Mouse (Mus musculus) erythroblast, embryonic 14.5 days (primary cell): ENCODE data around the gene Ptpn7. TPM values are rescaled to one million over a fixed set of nuclear protein-coding genes. Genes with fewer than 3 reads are reported as not detected.

Experiments used
- H3K27me3 ChIP-seq: 2 replicates; pipeline ENCODE4 v1.6.1; 2012; ENCODE audit warnings: inconsistent platforms; ENCODE audit not compliant: control insufficient read depth
- H3K36me3 ChIP-seq: 2 replicates; pipeline ENCODE4 v1.6.1; 2012; ENCODE audit warnings: mild to moderate bottlenecking, inconsistent platforms; ENCODE audit not compliant: control insufficient read depth
- H3K4me1 ChIP-seq: 2 replicates; pipeline ENCODE4 v1.6.1; 2012; ENCODE audit warnings: inconsistent platforms; ENCODE audit not compliant: control insufficient read depth
- H3K4me3 ChIP-seq: replicated peaks from 2 replicates; pipeline ENCODE3; 2012; ENCODE audit warnings: moderate library complexity, mild to moderate bottlenecking, inconsistent platforms
- H3K9me3 ChIP-seq: 2 replicates; pipeline ENCODE4 v1.6.1; 2012; ENCODE audit warnings: low read length, inconsistent platforms, mixed read lengths; ENCODE audit not compliant: control insufficient read depth
- GATA1 ChIP-seq: IDR thresholded peaks from 2 replicates; pipeline ENCODE4 v1.6.1; 2012; ENCODE audit warnings: low read length, inconsistent platforms, mixed read lengths
- TAL1 ChIP-seq: IDR thresholded peaks from 3 replicates; pipeline ENCODE4 v1.6.1; 2012; ENCODE audit warnings: low read length, inconsistent platforms, mixed read lengths
- polyA plus RNA-seq: library from polyadenylated mRNA; stranded (reverse); fragments of >175 nt; gene quantifications from 2 replicates; pipeline ENCODE4 v1.2.3, GENCODE M21; 2012

Ptpn7 gene
- polyA plus RNA-seq, 1 experiment = 0.67 TPM

DNA sequence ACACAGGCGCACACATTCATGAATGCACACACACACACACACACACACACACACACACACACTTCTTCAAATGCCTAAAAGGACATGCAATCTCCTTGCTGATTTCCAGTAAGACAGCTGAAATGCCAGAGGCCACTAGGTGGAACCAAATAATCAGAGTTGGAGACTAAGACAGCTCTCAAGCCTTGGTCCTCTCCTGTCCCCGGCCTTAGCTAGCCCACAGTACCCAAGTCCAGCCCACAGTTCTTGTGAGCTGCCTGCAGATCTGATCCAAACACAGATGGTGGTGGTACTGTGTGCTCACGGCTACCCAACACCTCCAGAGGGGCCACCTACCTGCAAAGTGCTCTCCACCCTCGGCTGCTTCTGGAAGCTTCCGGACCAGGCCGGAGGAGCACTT is 39.5 kb downstream of the Ptpn7 start:
- no peaks in the 10 kb centered on the region for H3K36me3 ChIP-seq
- no peaks in the 10 kb centered on the region for H3K9me3 ChIP-seq
- no peaks in the 10 kb centered on the region for H3K4me1 ChIP-seq
- TF ChIP-seq TAL1 (no peak), GATA1 (no peak)
- no peak overlapping the region for H3K4me3 ChIP-seq
- peaks cover 2% of the 10 kb centered on the region; the same call in 1 of the 2 replicates for H3K27me3 ChIP-seq

DNA sequence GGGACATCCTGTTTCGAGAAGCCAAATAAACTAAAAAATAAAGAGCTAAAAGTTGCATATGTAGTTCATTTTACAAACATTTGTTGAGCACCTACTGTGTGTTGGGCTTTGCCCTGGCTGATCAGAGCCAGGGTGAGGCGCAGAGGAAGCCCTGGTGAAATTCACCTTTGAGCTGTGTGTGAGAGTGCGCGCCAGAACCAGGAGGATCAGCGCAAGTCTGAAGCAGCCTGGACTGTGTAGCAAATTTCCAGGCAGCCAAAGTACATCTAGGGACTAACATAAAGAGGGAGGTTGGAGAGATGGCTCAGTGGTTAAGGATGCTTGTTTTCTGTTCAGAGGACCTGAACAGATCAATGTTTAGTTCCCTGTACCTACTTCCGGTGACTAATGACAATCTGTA is 40.8 kb downstream of the Ptpn7 start:
- H3K4me1 ChIP-seq = no peaks in the 10 kb centered on the region
- TF ChIP-seq GATA1 (no peak), TAL1 (no peak)
- no peaks in the 10 kb centered on the region for H3K36me3 ChIP-seq
- H3K27me3 ChIP-seq = no peaks in the 10 kb centered on the region
- H3K9me3 ChIP-seq = no peaks in the 10 kb centered on the region
- H3K4me3 ChIP-seq = no peak overlapping the region

DNA sequence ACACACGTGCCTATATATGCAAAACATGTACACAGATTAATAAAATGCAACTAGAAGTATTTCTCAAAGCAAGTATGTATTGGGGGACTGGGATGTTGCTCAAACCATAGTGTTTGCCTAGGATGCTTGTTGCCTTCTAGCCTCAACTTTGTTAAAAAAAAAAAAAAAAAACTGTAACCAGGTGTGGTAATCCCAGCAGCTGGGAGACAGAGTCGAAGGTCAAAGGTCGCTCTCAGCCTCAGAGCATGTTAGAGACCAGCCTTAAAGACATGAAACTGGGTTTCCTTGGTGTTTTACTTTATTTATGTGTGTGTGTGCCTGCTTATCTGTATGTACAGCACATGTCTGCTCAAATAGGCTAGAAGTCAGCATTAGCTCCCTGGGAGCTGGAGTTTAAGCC is 42.7 kb downstream of the Ptpn7 start:
- Histone ChIP-seq H3K4me3 (no peak overlapping the region), H3K27me3 (no peaks in the 10 kb centered on the region), H3K4me1 (no peaks in the 10 kb centered on the region), H3K36me3 (no peaks in the 10 kb centered on the region), H3K9me3 (no peaks in the 10 kb centered on the region)
- TF ChIP-seq TAL1 (no peak), GATA1 (no peak)

DNA sequence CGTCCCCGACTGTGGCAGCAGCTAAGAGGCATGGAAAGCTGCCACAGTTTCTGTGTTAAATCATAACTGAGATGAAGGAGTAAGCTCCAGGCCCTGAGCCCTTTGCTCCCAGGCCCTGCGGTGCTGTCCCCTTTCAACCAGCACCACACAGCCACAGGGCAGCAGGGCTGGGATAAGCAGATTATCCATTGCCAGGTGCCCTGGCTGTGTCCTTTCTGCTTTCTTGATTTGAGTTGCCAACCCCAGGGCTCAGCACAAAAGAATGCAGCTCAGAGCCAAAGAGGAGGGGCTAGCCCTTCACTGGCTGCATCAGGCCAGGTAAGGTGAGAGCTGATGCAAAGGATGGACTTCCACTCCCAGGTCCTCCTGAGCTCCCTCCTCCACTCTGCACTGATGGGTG is 45.2 kb downstream of the Ptpn7 start:
- Histone ChIP-seq H3K9me3 (no peaks in the 10 kb centered on the region), H3K27me3 (no peaks in the 10 kb centered on the region), H3K4me1 (no peaks in the 10 kb centered on the region), H3K4me3 (no peak overlapping the region), H3K36me3 (no peaks in the 10 kb centered on the region)
- TF ChIP-seq TAL1 (no peak), GATA1 (no peak)

DNA sequence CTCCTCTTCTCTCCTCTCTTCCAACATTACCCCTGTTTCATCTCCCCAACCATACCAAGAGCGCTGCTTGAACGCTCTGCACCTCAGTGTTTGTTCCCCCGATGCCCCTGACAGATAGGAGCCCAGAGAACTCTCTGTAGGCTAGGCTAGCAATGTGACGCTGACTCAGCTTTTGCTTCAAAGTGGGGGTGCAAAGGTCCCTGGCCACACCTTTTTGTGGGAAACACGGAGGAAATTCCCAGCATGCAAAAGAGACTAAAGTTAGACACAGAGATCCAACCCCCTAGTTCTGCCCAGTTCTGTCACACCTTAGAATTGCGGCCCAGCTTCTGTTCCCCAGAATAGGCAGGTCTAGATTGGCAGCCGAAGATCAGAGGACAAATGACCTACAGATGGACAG is 46.4 kb downstream of the Ptpn7 start:
- TF ChIP-seq GATA1 = no peak
- no peaks in the 10 kb centered on the region for H3K4me1 ChIP-seq
- no peaks in the 10 kb centered on the region for H3K36me3 ChIP-seq
- H3K9me3 ChIP-seq = no peaks in the 10 kb centered on the region
- no peaks in the 10 kb centered on the region for H3K27me3 ChIP-seq
- H3K4me3 ChIP-seq = no peak overlapping the region

DNA sequence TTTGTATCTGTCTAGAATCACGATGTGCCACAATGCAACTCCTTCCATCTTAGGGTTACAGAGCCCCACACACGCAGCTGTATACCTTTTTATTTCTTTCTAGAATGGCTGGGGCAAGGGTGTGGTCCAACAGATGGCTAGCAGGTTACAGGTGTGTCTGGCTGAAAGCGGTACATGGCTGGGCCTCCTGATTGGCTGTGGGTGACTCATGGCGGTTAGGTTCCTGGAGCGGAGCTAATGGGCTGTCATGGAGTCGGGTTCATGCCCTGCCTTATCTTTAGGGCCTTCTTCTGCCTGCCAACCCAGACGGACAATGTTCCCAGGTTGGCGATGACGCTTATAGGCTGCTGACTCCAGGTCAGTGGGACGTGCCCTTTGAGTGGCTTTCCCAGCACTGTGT is 48.3 kb downstream of the Ptpn7 start:
- 0 out of 2 replicates have a peak, but pooled peaks cover under 1% of the 10 kb centered on the region for H3K27me3 ChIP-seq
- no peak for TF ChIP-seq GATA1
- no peak for TF ChIP-seq TAL1
- no peaks in the 10 kb centered on the region for H3K9me3 ChIP-seq
- H3K4me3 ChIP-seq = no peak overlapping the region
- H3K36me3 ChIP-seq = no peaks in the 10 kb centered on the region
- H3K4me1 ChIP-seq = no peaks in the 10 kb centered on the region

DNA sequence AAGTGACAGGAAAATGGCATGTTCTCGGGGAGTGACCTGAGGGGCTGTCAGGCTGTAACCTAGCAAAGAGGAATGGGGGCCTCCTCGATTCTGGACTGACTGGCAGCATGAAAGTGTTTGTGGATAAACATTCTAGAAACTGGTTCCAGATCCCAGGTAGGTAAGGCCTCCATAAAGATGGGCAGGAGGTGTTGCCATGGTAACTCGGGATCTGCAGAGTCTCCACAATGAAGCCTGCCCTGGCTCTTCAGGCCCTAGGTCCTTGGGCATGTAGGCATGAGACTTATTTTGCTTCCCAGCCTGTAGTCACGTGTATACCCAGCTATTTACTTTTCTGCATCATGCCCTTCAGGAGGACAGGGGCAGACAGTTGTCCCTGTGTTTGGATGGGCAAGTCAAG is 48.8 kb downstream of the Ptpn7 start:
- TF ChIP-seq TAL1 (no peak), GATA1 (no peak)
- H3K4me1 ChIP-seq = no peaks in the 10 kb centered on the region
- H3K4me3 ChIP-seq = no peak overlapping the region
- H3K27me3 ChIP-seq = 0 out of 2 replicates have a peak, but pooled peaks cover 2% of the 10 kb centered on the region
- no peaks in the 10 kb centered on the region for H3K36me3 ChIP-seq
- H3K9me3 ChIP-seq = no peaks in the 10 kb centered on the region

DNA sequence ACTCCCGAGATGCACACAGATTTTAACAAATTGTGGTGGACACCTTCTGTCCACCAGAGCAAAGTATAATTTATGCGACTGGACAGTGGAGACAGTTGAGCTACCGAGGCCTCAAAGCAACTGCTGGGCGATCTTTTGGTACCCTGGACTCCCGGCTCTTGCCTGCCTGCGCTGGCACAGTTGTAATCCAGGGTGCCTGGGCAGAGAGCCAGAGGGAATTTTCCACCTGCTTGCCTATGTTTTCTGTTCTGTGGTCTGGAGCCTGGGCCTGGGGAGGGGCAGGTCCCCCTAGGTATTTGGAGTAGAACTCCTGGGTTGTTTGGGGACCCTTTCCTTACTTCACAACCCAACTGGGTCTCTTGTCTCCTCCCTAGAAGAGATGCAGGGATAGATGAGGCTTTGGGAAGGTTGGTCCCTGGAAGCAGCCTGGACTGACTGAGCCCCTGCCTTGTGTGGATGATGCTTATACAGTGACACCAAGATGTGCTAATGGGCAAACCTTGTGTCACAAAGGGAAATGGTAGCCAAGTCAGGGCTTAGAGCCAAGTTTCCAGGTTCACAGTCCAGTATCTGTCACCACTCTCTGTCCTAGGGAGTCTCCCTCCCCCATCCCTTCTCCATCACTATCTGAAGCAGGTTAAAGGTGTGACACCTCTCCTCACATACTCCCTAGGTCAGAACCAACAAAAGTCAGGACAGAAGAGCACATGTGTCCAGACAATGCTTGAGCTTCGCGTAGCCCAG is 49.6 kb downstream of the Ptpn7 start:
- no peaks in the 10 kb centered on the region for H3K9me3 ChIP-seq
- H3K36me3 ChIP-seq = no peaks in the 10 kb centered on the region
- no peak for TF ChIP-seq TAL1
- no peaks in the 10 kb centered on the region for H3K4me1 ChIP-seq
- no peak overlapping the region for H3K4me3 ChIP-seq
- peaks cover 5% of the 10 kb centered on the region for H3K27me3 ChIP-seq

DNA sequence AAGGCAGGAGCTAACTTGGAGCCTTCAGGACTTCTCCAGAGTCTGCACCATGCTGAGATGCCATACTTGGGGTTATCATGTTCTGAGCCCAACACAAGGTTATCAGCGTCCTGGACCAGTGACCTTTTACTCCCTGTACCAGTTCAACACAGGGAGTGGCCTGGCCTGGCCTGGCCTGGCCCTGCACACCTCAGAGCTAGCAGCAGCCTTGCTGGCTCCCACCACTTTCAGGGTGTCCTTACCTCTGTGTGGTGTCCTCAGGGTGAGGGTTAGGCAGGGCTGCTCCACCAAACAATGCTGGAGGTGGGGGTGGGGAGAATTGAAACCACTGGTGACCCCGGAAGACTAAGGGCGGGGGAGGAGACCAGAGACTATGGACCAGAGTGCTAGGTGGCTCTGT is 50.5 kb downstream of the Ptpn7 start:
- TF ChIP-seq GATA1 (no peak), TAL1 (no peak)
- Histone ChIP-seq H3K4me1 (no peaks in the 10 kb centered on the region), H3K27me3 (peaks cover 5% of the 10 kb centered on the region), H3K36me3 (no peaks in the 10 kb centered on the region), H3K4me3 (no peak overlapping the region), H3K9me3 (no peaks in the 10 kb centered on the region)

DNA sequence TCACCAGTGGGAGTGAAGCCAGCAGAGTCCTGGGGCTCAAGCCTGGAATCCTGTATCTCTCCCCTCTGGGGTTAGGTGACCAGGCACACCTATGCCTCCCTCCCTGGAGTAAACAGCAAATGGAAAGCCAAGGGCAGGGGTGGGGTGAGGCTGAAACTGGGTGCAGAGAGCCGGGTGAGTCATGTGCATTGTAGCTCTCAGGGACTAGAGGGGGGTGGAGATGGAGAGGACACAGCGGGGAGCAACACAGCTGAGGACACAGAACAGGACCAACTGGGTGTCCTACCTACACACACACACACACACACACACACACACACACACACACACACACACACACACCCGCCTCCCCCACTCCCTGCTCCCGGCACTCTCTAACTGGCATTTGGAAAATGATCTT is 50.9 kb downstream of the Ptpn7 start:
- H3K4me1 ChIP-seq = no peaks in the 10 kb centered on the region
- H3K27me3 ChIP-seq = peaks cover 5% of the 10 kb centered on the region
- H3K36me3 ChIP-seq = no peaks in the 10 kb centered on the region
- H3K4me3 ChIP-seq = no peak overlapping the region
- no peaks in the 10 kb centered on the region for H3K9me3 ChIP-seq
- TF ChIP-seq GATA1 = no peak
- TF ChIP-seq TAL1 = no peak
